Mouse (Mus musculus) thymus, adult 18-20 months (tissue): ENCODE results near the gene Dgkh.
"Not testable (repeated sequence)": the region's sequence is repeated elsewhere in the genome, so short reads cannot be mapped to it uniquely, and the experiment has no call there.

Experiments
- DNase-seq, 2 experiments: peaks; one replicate each; pipeline ENCODE4 v3.0.0; 2022; ENCODE audit warnings: mixed read lengths in 2 of 2

Dgkh gene

GRCm38 (mm10) chr14:78613569-78613968, 119.0 kb downstream of the Dgkh start:
- no peak for DNase-seq

- DNase-seq = no peak
Observed at GRCm38 (mm10) chr14:78612111-78612788, 120.3 kb downstream of the Dgkh start.

GRCm38 (mm10) chr14:78594916-78595315, 137.7 kb downstream of the Dgkh start:
- DNase-seq = no peak

GRCm38 (mm10) chr14:78592965-78593364, 139.6 kb downstream of the Dgkh start:
- DNase-seq = no peak

GRCm38 (mm10) chr14:78590335-78590734, 142.2 kb downstream of the Dgkh start:
- peak in 1 of 2 experiments; percentile 6 for DNase-seq

GRCm38 (mm10) chr14:78584222-78584621, 148.4 kb downstream of the Dgkh start:
- DNase-seq = no peak

GRCm38 (mm10) chr14:78583168-78583567, 149.4 kb downstream of the Dgkh start:
- DNase-seq = no peak

GRCm38 (mm10) chr14:78575899-78576298, 156.7 kb downstream of the Dgkh start:
- no peak for DNase-seq

- no peak for DNase-seq
Observed at GRCm38 (mm10) chr14:78568410-78568809, 164.2 kb downstream of the Dgkh start.

GRCm38 (mm10) chr14:78566431-78566830, 166.1 kb downstream of the Dgkh start:
- DNase-seq = no peak

- DNase-seq = no peak
Observed at GRCm38 (mm10) chr14:78564292-78564691, 168.3 kb downstream of the Dgkh start.

GRCm38 (mm10) chr14:78563211-78563610, 169.4 kb downstream of the Dgkh start:
- no peak for DNase-seq

- DNase-seq = no peak
Observed at GRCm38 (mm10) chr14:78562121-78562520, 170.5 kb downstream of the Dgkh start.

GRCm38 (mm10) chr14:78559042-78559441, 173.5 kb downstream of the Dgkh start:
- no peak for DNase-seq

GRCm38 (mm10) chr14:78554830-78555229, 177.7 kb downstream of the Dgkh start:
- not testable (repeated sequence) for DNase-seq

GRCm38 (mm10) chr14:78553661-78554060, 178.9 kb downstream of the Dgkh start:
- DNase-seq = no peak

- DNase-seq = no peak
Observed at GRCm38 (mm10) chr14:78548807-78549206, 183.8 kb downstream of the Dgkh start.

- no peak for DNase-seq
Observed at GRCm38 (mm10) chr14:78541319-78541718, 191.3 kb downstream of the Dgkh start.

GRCm38 (mm10) chr14:78539821-78540220, 192.8 kb downstream of the Dgkh start:
- DNase-seq = no peak

GRCm38 (mm10) chr14:78538572-78539320, 193.8 kb downstream of the Dgkh start:
- no peak for DNase-seq

GRCm38 (mm10) chr14:78537551-78537950, 195.0 kb downstream of the Dgkh start:
- no peak for DNase-seq

- DNase-seq = peak; percentile 92 to 93
Observed at GRCm38 (mm10) chr14:78536281-78537165, 196.1 kb downstream of the Dgkh start, which contains the start of gene Akap11. Gene Akap11, minus strand, starts transcription at chr14:78536808.

GRCm38 (mm10) chr14:78535366-78535765, 197.2 kb downstream of the Dgkh start:
- DNase-seq = no peak
